Mouse (Mus musculus): ENCODE data around the gene Tmed10.

Tmed10 gene

DNA sequence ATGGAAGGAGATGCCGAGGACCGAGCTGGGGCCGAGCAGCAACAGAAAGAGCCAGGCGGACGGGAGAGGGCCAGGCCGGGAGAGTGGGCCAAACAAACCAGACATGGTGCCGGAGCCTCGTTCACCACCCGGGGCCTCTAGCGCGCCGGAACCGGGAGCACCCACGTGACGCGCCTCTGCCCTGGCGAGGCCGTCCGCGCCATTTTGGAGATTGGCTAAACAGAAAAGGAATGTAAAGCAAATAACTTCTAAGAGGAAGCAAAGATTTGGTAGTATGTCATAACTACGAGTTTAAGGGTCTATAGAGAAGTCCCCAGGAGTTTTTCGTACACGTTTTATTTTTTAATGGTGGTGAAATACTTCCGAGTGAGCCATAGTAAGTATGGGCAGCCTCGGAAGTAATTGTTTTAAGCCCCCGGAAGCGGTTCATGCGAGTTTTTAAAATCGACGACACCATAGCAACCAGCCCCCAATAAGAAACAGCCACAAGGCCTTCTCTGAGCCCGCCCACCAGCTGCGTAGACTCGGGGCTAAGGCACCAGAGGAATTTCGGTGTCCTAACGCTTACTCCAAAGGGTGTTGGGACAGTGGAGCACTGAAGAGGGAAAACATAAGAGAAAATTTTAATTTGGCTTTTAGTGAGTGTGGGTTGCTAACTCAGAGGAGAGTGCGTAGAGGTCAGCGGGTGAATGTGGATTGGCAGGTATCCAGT is at the start of gene Tmed10:
TSS of gene Tmed10 (minus strand) at position 287 of the 712 bp plus-strand sequence.
- peak; percentile 98 for DNase-seq (ENCODE audit: low read depth, low spot score)

DNA sequence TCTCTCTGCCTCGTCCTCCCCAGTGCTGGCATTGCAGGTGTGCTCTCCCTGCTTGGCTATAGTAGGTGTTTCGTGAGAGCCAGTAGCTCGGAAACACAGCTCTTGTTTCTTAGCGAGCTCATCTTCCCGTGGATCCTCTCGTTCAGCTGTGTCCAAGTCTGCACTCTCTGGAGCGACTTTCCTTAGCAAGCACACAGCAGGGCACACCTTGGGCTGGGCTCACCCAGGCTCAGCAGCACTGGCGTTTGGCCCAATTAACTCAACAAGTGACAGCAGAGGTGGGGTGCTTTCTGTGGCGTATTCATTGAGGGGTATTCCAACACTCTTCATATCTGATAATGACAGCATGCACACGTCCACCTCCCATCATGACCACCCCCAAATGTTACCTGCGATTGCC is 48.6 kb upstream of the Tmed10 start:
- DNase-seq (ENCODE audit: low read depth, low spot score): no peak

DNA sequence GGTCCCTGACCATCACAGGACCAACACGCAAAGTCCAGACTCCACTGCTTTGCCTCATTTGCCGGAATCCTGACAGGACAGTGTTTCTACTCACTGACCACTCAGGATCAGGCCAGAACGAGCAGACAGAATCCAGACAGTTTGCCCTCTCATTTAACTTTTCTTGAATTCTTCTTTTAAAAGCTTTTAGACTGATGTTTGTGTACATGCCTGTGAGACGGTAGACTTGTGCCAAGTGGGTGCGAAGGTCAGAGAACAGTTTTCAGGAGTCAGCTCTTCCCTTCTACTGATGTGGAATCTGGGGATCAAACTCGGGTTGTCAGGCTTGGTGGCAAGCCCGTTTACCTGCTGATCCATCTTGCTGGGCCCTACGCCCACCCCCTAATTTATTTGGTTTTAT is 47.9 kb upstream of the Tmed10 start:
- DNase-seq (ENCODE audit: low read depth, low spot score): no peak

DNA sequence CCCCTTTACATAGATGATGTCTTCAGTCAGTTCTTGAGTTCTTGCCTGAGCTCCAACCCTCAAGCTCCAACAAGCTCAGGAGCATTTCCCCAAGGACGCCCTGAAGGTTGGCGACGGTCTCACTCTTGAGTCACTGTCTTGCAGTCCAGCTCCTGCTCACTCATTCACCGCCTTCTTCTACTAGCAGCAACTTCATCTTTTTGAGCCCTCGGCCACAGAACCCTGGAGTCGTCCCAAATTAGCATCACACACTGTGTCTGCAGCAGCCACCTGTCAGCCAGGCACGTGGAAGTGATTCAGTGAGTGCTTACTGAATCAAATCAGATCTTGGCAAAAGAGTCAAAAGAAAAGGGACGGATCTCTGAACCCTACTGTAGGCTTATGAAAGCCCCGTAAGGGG is 46.3 kb upstream of the Tmed10 start:
- peak; percentile 47 for DNase-seq (ENCODE audit: low read depth, low spot score)

DNA sequence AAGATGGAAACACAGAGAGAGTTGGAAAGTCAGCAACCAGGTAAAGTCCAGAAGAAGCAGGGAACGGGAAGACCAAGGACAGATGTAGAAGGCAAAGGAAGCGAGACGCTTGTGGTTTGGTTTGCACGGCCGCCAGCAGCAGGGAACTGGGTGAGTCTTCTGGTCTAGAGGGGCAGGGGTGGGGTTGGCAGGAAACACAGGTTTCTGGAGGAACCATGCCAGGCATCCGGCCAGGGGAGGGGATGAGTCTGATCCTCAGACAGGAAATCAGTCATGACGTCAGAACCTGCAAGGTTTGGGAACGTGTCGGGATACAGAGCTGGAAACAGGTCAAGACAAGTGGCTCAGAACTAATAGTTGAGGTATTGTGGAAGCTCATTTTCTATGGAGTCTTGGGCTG is 43.2 kb upstream of the Tmed10 start:
- no peak for DNase-seq (ENCODE audit: low read depth, low spot score)

DNA sequence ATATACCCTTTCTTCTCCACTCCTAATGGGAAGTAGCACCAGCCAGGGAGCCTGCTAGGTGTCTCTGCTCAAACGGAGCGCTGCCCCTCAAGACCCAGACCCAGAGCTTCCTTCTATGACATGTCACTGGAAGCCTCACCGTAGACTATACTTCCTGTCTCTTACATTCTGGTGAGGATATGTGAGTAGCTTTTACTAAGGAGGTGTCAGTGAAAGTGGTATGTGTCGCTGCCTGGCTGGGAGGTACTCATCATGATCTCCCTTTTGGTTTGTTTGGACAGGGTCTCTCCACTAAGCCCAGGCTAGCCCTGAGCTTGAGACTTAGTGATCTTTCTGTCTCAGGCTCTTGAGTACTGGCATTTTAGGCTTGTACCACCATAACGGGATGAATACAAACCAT is 41.7 kb upstream of the Tmed10 start:
- no peak for DNase-seq (ENCODE audit: low read depth, low spot score)

DNA sequence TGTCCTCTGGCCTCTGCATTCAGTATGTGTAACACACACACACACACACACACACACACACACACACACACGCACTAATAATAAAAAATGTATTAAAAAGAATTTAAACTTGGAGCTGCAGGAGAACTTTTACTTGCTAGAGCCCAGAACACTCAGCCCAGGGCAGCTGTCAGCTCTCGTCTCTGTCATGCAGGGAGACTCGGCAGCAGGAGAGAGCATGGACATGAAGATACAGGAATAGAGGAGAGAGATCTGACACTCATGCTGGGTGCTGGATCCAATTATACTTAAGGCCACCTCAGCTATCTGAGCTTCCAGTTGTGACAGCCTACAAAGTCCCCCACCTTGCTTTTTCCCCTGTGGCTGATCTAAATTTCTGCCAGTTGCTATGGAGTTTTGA is 41.2 kb upstream of the Tmed10 start:
- DNase-seq (ENCODE audit: low read depth, low spot score): peak; percentile 10

DNA sequence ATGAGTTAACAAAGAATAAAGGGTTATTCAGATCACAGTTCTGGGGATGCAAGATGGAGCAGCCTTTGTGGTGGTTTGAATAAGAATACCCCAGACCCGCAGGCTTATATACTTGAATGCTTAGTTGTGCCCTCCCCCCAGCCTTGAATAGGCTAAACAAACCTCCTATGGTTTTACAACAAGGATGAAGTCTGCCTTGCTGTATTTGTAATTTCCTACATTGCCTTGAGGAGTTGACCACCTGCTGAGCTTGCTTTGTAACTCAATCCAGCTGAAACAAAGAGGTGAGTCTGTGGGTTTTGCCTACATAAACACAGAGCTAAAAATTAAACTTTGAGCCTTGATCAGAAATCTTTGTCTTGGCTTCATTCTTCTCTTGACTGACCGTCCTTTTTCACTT is 36.5 kb upstream of the Tmed10 start:
- no peak for DNase-seq (ENCODE audit: low read depth, low spot score)

DNA sequence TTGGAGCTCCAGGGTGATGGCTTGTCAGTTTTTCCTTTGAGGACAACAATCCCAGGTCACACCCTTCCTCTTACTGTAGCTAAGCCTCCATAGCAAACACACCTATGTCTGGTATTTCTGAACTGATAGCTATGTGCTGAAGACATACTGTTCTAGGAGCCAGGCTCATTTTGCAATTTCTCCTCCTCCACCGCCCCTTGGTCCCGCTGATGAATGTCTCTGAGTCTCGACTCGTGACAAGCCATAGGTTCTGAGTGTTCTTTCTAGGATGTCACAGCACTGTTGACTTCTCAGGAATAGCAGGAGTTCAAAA is 23.3 kb upstream of the Tmed10 start:
- DNase-seq (ENCODE audit: low read depth, low spot score): no peak

DNA sequence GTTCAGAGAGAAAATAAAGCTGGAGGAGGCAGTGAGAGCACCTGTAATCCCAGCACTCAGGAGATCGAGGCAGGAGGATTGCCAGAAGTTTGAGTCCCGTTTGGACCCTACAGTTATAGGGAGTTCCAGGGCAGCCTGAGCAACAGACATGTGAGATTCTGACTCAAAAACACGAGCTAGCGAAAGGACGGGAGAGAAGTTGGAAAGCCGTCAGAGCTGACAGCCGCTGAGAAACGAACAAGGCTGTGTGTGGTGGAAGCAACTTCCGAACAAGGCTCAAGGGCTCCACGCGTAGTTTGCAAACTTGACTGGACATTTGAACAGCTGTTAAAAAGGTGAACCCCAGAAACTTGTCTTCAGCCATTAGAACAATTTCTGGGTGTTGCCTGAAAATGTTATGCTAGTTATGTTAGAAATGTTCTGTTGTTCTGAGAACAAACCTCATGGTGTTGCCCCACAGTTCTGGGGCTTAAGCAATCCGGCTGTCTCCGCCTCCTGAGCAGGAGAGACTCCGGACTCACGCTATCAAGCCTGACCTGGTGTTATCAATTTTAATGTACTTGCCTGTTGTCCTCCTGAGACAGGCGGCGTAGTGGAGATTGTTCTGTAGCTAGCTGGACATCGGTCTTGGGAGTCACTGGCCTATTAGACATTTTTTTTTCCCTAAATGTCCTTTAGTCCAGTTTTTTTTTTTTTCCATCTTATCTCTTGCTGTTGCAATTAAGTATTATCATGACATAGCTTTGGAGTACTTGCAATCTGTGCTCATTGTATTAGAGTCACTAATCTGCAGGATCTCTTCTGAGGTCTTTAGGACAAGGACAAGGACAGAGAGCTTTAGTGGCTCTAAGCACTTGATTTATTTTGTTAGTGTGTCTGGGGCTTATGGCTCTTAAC is 22.7 kb upstream of the Tmed10 start:
- DNase-seq (ENCODE audit: low read depth, low spot score): no peak

DNA sequence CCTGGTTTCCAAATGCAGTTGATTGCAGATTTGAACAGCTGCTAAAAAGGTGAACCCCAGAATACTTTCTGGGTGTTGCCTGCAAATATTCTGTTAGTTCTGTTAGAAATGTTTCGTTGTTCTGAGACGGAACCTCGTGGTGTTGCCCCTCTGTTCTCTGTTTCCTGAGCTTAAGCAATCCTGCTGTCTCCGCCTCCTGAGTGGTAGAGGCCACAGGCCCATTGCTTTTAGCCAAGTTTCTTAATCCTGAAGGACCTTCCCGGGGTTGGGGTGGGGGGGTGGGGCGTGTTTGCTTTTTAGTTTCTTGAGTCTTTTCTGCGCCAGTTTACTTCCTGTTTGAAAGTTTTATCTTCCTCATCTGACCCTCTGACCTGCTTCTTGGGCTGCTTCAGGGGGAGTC is 19.3 kb upstream of the Tmed10 start:
- no peak for DNase-seq (ENCODE audit: low read depth, low spot score)

DNA sequence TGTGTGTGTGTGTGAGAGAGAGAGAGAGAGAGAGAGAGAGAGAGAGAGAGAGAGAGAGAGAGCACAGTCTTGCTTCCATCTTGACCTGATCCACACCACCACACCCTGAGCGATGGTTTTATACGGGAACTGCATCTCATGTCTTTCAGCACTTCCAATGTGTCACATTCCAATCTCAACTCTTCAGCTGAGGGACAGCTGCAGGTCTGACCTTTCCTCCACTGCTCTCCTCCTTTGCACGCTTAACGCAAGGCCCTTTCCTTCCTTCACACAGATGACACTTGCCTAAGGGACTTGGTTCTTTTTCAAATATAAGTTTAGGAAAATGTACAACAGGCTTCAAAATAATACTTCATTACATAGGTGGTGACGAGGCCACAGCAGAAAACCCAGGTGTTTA is 18.9 kb upstream of the Tmed10 start:
- DNase-seq (ENCODE audit: low read depth, low spot score): no peak

DNA sequence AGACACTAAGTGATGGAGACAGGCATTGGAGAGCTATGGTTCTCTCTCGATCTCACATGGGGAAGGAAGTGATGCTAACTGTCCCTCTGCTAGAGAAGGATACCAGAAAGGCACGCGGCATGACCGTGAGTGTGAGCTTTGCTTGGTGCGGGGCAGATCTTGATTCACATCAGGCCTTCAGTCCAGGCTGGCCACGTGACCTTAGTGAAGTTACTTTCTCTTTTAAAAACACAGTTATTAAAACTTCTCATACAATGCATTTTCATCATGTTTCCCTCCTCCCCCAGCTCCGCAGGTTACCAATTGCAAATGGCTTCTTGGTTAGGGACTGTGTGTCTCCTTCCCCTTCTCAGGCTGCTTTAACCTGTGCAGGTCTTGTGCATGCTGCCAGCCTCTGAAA is 16.5 kb upstream of the Tmed10 start:
- no peak for DNase-seq (ENCODE audit: low read depth, low spot score)

DNA sequence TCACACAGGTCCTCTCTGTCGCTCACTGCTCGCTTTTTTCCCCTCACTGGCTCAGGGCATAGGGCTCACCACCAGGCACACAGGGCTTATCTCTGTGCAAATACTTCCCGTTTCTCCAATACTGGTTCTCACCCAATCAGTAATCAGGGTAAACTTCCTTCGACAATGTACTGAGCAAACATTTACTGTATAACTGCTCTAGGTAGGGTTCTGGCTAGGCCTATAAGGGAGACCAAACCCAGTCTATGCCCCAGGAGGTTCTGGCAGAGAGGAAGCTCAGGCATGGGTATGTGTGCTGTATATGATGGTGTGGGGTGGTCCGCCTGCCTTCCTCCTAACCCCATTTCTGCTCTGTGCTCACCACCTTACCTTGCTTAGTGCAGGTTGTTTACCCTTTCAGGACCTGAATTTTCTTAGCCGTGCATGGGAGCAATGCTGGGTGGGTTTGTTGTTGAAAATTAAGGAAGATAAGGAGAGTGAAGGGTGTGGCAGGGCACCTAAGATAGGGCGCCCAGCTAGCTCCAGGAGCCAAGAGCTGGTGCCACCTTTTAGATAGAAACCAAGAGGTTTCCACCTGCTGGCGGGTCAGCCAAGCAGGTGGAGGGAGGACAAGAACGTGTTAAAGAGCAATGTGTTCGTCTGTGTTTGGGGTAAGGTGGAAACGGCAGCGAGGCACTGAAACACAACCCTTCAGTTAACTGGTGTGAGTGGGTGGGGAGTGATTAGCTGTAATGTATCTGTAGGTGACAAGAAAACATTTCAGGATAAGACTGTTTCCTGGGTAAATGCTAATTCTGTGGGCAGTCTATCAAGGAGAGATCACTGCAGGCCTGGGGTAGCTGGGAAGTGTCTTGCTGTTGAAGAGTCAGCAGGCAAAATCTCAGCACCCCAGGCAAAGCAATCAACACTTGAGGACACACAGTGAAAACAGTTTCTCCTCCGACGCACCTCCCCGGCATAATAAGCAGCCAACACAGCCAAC is 14.8 kb upstream of the Tmed10 start:
- DNase-seq (ENCODE audit: low read depth, low spot score): peak; percentile 15

DNA sequence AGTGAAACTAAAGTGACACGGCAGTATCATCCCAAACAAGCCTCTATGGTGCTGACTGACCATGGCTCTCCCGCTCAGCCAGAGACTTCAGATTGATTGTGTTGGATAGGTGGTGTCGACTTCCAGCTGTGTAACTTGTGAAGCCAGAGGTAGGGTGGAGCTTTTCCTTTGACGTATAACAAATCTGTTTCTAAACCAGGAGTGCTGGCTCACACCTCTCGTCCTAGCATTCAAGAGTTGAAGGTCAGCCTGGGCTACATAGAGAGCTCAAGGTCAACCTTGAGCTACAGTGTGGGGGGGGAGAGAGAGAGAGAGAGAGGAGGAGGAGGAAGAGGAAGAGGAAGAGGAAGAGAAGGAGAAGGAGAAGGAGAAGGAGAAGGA is 11.3 kb upstream of the Tmed10 start:
- no peak for DNase-seq (ENCODE audit: low read depth, low spot score)

DNA sequence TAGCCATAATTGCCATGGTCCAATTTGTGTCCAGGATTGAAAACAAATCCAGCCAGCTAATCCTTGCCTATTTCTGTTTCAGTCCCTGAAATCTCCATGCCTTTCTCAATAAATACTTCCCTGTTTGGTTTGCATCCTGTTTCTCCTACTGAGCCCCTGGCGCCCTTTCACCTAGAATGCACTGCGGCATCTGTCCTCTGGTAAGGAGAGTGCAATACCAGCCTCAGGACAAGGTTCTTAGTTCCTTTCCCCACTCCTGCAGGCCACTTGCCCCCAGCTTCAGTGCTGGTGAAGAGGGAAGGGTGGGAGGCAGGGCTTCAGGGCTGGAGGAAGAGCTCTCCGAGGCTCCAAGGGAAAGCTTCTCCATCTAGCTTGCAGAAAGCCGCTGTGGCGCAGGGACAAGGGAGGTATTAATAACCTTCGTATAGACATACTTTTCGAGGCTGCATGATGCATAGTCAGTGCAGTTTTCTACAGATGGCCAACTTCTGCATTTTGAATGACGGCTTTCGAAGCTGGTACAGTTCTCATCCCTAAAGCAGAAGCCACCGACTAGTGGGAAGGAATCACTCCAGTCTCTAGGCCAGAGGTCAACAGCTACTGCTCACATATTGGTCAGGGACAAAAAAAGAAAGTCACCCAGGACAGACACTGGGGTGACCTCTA is 10.8 kb upstream of the Tmed10 start:
- peak; percentile 10 for DNase-seq (ENCODE audit: low read depth, low spot score)

DNA sequence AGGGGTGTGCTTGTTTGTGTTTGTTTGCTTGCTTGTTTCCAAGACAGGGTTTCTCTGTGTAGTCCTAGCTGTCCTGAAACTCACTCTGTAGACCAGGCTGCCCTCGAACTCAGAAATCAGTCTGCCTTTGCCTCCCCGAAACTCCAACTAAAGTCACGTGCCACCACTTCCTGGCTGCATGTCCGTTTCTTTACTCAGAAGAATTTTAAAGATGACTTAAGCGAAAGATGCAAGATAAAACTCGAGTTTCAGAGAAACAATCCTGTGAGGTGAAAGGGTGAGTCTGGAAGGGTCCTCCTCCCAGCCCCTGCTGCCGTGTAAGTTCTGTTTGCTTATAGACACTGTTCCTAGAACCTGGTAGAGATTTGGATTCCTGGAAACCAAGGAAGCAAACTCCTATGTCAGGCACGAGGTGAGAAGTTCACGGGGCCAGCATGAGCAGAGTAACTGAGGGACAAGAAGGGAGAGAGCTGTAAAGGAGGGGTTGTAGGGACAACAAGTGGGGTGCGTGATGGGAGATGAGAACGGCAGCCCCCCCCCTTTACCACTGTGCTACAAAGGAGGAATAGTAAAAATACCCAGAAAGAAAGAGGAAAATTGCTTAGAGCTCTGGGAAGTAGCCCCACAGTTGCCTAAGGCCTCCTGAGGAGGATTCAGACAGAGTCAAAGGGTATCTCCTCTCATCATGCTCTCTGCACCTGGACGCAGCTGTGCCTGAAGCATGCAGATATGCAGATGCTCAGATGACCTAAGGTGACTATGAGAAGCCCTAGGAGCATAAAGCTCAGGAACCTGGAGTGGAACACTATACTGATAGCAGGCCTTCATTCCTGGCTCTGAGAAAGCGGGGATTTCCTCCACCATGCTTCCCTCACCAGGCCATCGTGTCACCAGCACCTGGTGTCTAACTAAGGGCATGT is 8.4 kb upstream of the Tmed10 start:
- DNase-seq (ENCODE audit: low read depth, low spot score): no peak

DNA sequence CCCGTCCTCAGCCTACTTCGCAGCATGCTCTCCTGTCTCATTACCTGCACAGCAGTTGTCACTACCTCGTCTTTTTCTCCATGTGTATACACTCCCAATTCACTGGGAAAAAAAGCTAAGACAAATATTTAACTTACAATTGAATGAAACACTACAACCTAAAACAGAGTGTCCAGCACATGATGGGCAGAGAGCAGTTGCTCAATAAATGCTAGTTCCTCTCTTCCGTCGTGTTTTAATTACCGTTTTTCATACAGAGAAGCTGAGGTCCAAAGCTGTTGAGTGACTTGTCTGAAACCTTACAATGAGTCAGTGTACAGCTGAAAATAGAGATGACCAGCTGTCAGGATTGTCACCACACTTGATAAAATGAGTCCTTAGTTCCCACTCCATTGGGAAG is 6.9 kb upstream of the Tmed10 start:
- DNase-seq (ENCODE audit: low read depth, low spot score): no peak

DNA sequence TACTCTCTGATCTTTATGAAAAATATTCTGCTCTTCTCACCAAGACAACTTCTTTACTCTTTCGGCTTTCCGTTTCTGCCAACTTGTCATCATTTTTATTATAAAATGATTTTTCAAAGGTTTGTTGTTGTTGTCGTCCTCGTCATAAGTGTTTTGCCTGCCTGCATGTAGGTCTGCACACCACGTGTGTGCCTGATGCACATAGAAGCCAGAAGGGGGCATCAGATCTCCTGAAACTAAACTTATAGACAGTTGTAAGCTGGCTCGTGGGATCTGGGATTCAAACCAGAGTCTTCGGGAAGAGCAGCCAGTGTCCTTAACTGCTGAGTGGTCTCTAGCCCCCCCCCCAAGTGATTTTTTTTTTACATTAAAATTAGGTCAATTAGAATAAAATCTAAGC is 6.3 kb upstream of the Tmed10 start:
- no peak for DNase-seq (ENCODE audit: low read depth, low spot score)

DNA sequence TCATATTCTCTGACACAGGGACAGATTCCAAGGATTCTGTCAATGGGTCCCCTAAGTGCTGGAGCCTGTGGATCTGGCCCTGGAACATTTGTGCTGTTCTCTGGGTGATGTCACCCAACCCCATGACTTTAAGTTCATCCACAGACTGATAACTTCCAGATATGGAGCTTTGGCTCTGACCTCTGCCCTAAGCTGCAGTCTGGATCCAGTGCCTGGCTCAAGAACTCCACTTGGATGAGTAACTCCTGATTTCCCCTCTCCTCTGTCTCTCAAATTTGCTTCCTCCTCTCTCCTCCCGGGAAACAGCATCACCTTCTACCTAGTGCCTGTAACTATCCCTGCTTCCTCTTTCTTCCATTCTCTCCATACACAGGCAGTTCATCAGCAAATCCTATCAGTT is 5.7 kb upstream of the Tmed10 start:
- no peak for DNase-seq (ENCODE audit: low read depth, low spot score)

DNA sequence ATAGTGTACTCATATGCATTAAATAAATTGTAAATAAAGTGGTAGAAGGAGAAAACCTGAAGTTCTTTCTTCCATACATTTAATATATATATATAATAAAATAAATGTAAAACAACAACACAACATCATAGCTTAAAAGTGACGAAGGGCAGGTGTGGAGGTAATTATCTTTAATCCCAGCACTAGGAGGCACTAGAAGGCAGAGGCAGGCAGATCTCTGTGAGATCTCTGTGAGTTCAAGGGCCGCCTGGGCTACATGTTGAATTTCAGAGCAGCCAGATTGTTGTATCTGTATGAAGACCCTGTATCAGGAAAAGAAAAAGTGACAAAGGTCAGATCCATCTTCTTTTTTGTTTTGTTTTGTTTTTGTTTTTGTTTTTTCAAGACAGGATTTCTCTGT is 3.6 kb upstream of the Tmed10 start:
- DNase-seq (ENCODE audit: low read depth, low spot score): no peak
